Mouse (Mus musculus) embryonic facial prominence, embryonic 13.5 days (tissue): Measurements from ENCODE around the gene Ubap1. TPM values are rescaled to one million over a fixed set of nuclear protein-coding genes. Genes with fewer than 3 reads are reported as not detected.
A peak's percentile ranks its signal among the peaks of the same experiment; 100 is the strongest.

Source experiments
- ATAC-seq: fragments of 200-750 bp; cut with Nextera tagmentation; 2 replicates; pipeline ENCODE4 v1.8.0; 2017; ENCODE audit warnings: low read depth; ENCODE audit not compliant: insufficient number of reproducible peaks, insufficient read depth, low FRiP score, low TSS enrichment
- H3K27ac ChIP-seq: fragments of 300-500 bp; sonication (generic); 2 replicates; pipeline ENCODE4 v1.5.1; 2015; ENCODE audit warnings: moderate library complexity, mild to moderate bottlenecking, inconsistent platforms
- H3K27me3 ChIP-seq: fragments of 300-500 bp; sonication (generic); 2 replicates; pipeline ENCODE4 v1.6.1; 2015; ENCODE audit warnings: mild to moderate bottlenecking, inconsistent platforms
- H3K36me3 ChIP-seq: fragments of 300-500 bp; sonication (generic); 2 replicates; pipeline ENCODE4 v1.6.1; 2015; ENCODE audit warnings: mild to moderate bottlenecking, inconsistent platforms
- H3K4me1 ChIP-seq: fragments of 300-500 bp; sonication (generic); 2 replicates; pipeline ENCODE4 v1.6.1; 2015; ENCODE audit warnings: inconsistent platforms
- H3K4me2 ChIP-seq: fragments of 300-500 bp; sonication (generic); 2 replicates; pipeline ENCODE4 v1.6.1; 2015; ENCODE audit warnings: moderate library complexity, mild to moderate bottlenecking, inconsistent platforms
- H3K4me3 ChIP-seq: fragments of 300-500 bp; sonication (generic); 2 replicates; pipeline ENCODE4 v1.5.1; 2015; ENCODE audit warnings: mild to moderate bottlenecking, inconsistent platforms
- H3K9ac ChIP-seq: fragments of 300-500 bp; sonication (generic); 2 replicates; pipeline ENCODE4 v1.6.1; 2015; ENCODE audit warnings: mild to moderate bottlenecking, inconsistent platforms
- H3K9me3 ChIP-seq: fragments of 300-500 bp; sonication (generic); 2 replicates; pipeline ENCODE4 v1.6.1; 2016; ENCODE audit warnings: inconsistent platforms
- WGBS: fragments of 180-500 bp; shearing (Covaris S2); methylation state at CpG from one replicate; pipeline ENCODE4 v1.1.7; 2015; ENCODE audit warnings: mixed read lengths; 5-methylcytosine and 5-hydroxymethylcytosine counted together
- polyA plus RNA-seq: library from polyadenylated mRNA; unstranded; fragments of >200 nt; fragmentation: Nextera tagmentation; extraction: Ambion mirVana; gene quantifications from 2 replicates; pipeline ENCODE4 v1.2.1, GENCODE M21; 2015

Ubap1 gene
- polyA plus RNA-seq, 1 experiment from 2014 or later = 48.9 TPM

- no peak overlapping the region for H3K27ac ChIP-seq
- H3K9ac ChIP-seq = no peak overlapping the region
- H3K4me3 ChIP-seq = no peak overlapping the region
- no peak overlapping the region for H3K4me2 ChIP-seq
- H3K27me3 ChIP-seq = no peaks in the 10 kb centered on the region
- no peaks in the 10 kb centered on the region for H3K9me3 ChIP-seq
- no peaks in the 10 kb centered on the region for H3K36me3 ChIP-seq
- ATAC-seq = no peak
- no peaks in the 10 kb centered on the region for H3K4me1 ChIP-seq
- 49% methylated on average over 4 of the region's 4 CpGs for WGBS
Measured at GRCm38 (mm10) chr4:41329481-41329880, 19.3 kb upstream of the Ubap1 start.

- no peak for ATAC-seq
- Histone ChIP-seq H3K27me3 (no peaks in the 10 kb centered on the region), H3K4me3 (no peak overlapping the region), H3K4me1 (no peaks in the 10 kb centered on the region), H3K4me2 (no peak overlapping the region), H3K27ac (no peak overlapping the region), H3K9ac (no peak overlapping the region), H3K9me3 (no peaks in the 10 kb centered on the region), H3K36me3 (no peaks in the 10 kb centered on the region)
- WGBS = 81% methylated on average over 3 of the region's 3 CpGs
Measured at GRCm38 (mm10) chr4:41331085-41331484, 17.7 kb upstream of the Ubap1 start.

- 85% methylated on average over 9 of the region's 9 CpGs for WGBS
Measured at GRCm38 (mm10) chr4:41331698-41332421, 16.9 kb upstream of the Ubap1 start.

GRCm38 (mm10) chr4:41336546-41336945 lies 12.2 kb upstream of the Ubap1 start:
- Histone ChIP-seq H3K27me3 (no peaks in the 10 kb centered on the region), H3K9ac (no peak overlapping the region), H3K27ac (no peak overlapping the region), H3K36me3 (no peaks in the 10 kb centered on the region), H3K4me1 (no peaks in the 10 kb centered on the region), H3K4me3 (no peak overlapping the region), H3K4me2 (no peak overlapping the region), H3K9me3 (no peaks in the 10 kb centered on the region)
- no peak for ATAC-seq

More at GRCm38 (mm10) chr4:41331698-41332421, 16.9 kb upstream of the Ubap1 start:
- no peaks in the 10 kb centered on the region for H3K9me3 ChIP-seq
- H3K9ac ChIP-seq = no peak overlapping the region
- no peak overlapping the region for H3K4me2 ChIP-seq
- no peak for ATAC-seq
- no peak overlapping the region for H3K4me3 ChIP-seq
- no peaks in the 10 kb centered on the region for H3K27me3 ChIP-seq
- H3K4me1 ChIP-seq = no peaks in the 10 kb centered on the region
- H3K36me3 ChIP-seq = no peaks in the 10 kb centered on the region
- no peak overlapping the region for H3K27ac ChIP-seq

GRCm38 (mm10) chr4:41340912-41341550 lies 7.8 kb upstream of the Ubap1 start:
- WGBS = 81% methylated on average over 11 of the region's 11 CpGs
- no peak overlapping the region for H3K9ac ChIP-seq
- ATAC-seq = no peak

GRCm38 (mm10) chr4:41346011-41346410 lies 2.8 kb upstream of the Ubap1 start:
- no peak overlapping the region for H3K4me3 ChIP-seq
- ATAC-seq = no peak
- no peaks in the 10 kb centered on the region for H3K36me3 ChIP-seq
- H3K9ac ChIP-seq = no peak overlapping the region
- H3K4me1 ChIP-seq = peaks cover 10% of the 10 kb centered on the region
- H3K27me3 ChIP-seq = no peaks in the 10 kb centered on the region
- no peaks in the 10 kb centered on the region for H3K9me3 ChIP-seq
- no peak overlapping the region for H3K27ac ChIP-seq
- 71% methylated on average over 2 of the region's 2 CpGs for whole genome bisulfite sequencing
- H3K4me2 ChIP-seq = no peak overlapping the region

More at GRCm38 (mm10) chr4:41340912-41341550, 7.8 kb upstream of the Ubap1 start:
- Histone ChIP-seq H3K4me3 (no peak overlapping the region), H3K27ac (no peak overlapping the region), H3K4me2 (no peak overlapping the region), H3K9me3 (no peaks in the 10 kb centered on the region), H3K27me3 (no peaks in the 10 kb centered on the region), H3K36me3 (no peaks in the 10 kb centered on the region), H3K4me1 (no peaks in the 10 kb centered on the region)

GRCm38 (mm10) chr4:41347839-41348238 lies 957 bp upstream of the Ubap1 start:
- H3K27me3 ChIP-seq = no peaks in the 10 kb centered on the region
- H3K9me3 ChIP-seq = no peaks in the 10 kb centered on the region
- H3K27ac ChIP-seq = no peak overlapping the region
- ATAC-seq = no peak
- peaks cover 10% of the 10 kb centered on the region for H3K4me1 ChIP-seq
- H3K36me3 ChIP-seq = peaks cover 6% of the 10 kb centered on the region
- H3K4me3 ChIP-seq = peak overlapping the region; percentile 69; the same call in 1 of the 2 replicates
- peak overlapping the region; percentile 69 for H3K4me2 ChIP-seq
- WGBS = 41% methylated on average over 4 of the region's 5 CpGs
- H3K9ac ChIP-seq = no peak overlapping the region

- no peaks in the 10 kb centered on the region for H3K27me3 ChIP-seq
- peaks cover 10% of the 10 kb centered on the region for H3K4me1 ChIP-seq
- H3K9me3 ChIP-seq = no peaks in the 10 kb centered on the region
- H3K4me2 ChIP-seq = peak overlapping the region; percentile 69
- peak; percentile 80 for ATAC-seq
- H3K9ac ChIP-seq = peak overlapping the region; percentile 86
- H3K36me3 ChIP-seq = peaks cover 9% of the 10 kb centered on the region
- peak overlapping the region; percentile 69 for H3K4me3 ChIP-seq
- peak overlapping the region; percentile 95 for H3K27ac ChIP-seq
- WGBS = under 1% methylated on average over 27 of the region's 28 CpGs
Measured at GRCm38 (mm10) chr4:41349199-41349591, 399 bp downstream of the Ubap1 start.

- ATAC-seq = no peak
- H3K36me3 ChIP-seq = peaks cover 28% of the 10 kb centered on the region
- H3K27ac ChIP-seq = no peak overlapping the region
- H3K4me1 ChIP-seq = peaks cover 9% of the 10 kb centered on the region
- WGBS = 89% methylated on average over 4 of the region's 4 CpGs
- no peaks in the 10 kb centered on the region for H3K27me3 ChIP-seq
- no peak overlapping the region for H3K9ac ChIP-seq
- H3K4me2 ChIP-seq = no peak overlapping the region
- no peaks in the 10 kb centered on the region; the same call in 1 of the 2 replicates for H3K9me3 ChIP-seq
- H3K4me3 ChIP-seq = no peak overlapping the region
Measured at GRCm38 (mm10) chr4:41352758-41353157, 4.0 kb downstream of the Ubap1 start.

- Histone ChIP-seq H3K27me3 (no peaks in the 10 kb centered on the region), H3K4me3 (no peak overlapping the region), H3K9me3 (no peaks in the 10 kb centered on the region; the same call in 1 of the 2 replicates), H3K27ac (no peak overlapping the region), H3K4me1 (peaks cover 4% of the 10 kb centered on the region), H3K4me2 (no peak overlapping the region), H3K36me3 (peaks cover 32% of the 10 kb centered on the region), H3K9ac (no peak overlapping the region)
- WGBS = 92% methylated on average over 1 of the region's 1 CpGs
- no peak for ATAC-seq
Measured at GRCm38 (mm10) chr4:41353265-41353664, 4.5 kb downstream of the Ubap1 start.

- Histone ChIP-seq H3K9me3 (no peaks in the 10 kb centered on the region; the same call in 1 of the 2 replicates), H3K27ac (no peak overlapping the region), H3K4me2 (no peak overlapping the region), H3K9ac (no peak overlapping the region), H3K36me3 (peaks cover 44% of the 10 kb centered on the region), H3K4me1 (no peaks in the 10 kb centered on the region), H3K4me3 (no peak overlapping the region), H3K27me3 (no peaks in the 10 kb centered on the region)
- no peak for ATAC-seq
- 59% methylated on average over 2 of the region's 2 CpGs for whole genome bisulfite sequencing
Measured at GRCm38 (mm10) chr4:41357154-41357553, 8.4 kb downstream of the Ubap1 start.

- no peaks in the 10 kb centered on the region for H3K27me3 ChIP-seq
- H3K4me3 ChIP-seq = no peak overlapping the region
- H3K9ac ChIP-seq = no peak overlapping the region
- H3K36me3 ChIP-seq = peaks cover 36% of the 10 kb centered on the region
- WGBS = 88% methylated on average over 2 of the region's 2 CpGs
- H3K27ac ChIP-seq = no peak overlapping the region
- H3K4me2 ChIP-seq = no peak overlapping the region
- no peaks in the 10 kb centered on the region for H3K4me1 ChIP-seq
- H3K9me3 ChIP-seq = no peaks in the 10 kb centered on the region; the same call in 1 of the 2 replicates
- no peak for ATAC-seq
Measured at GRCm38 (mm10) chr4:41358669-41359068, 9.9 kb downstream of the Ubap1 start.
